Mouse (Mus musculus): ENCODE data around the gene Egln2.

Gene Egln2

DNA sequence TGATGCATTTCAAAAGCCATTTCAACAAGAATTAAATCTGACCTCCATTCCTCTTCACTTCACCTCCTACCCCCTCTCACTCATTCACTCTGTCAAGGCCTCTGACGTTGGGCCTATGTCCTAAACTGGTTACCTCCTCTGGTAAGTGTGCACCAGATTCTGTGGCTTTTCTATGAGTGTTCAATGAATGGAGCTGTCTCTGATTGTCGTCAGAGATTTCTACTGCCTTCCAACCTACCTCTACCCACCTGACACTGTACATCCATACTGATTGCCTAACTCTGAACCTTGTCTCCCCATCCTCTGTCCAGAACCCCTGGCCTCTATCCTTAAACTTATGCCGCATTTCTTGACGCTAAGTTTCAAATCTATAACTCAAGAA, 11.3 kb upstream of the Egln2 start:
- no peak for DNase-seq (ENCODE audit: low read depth, low spot score)

DNA sequence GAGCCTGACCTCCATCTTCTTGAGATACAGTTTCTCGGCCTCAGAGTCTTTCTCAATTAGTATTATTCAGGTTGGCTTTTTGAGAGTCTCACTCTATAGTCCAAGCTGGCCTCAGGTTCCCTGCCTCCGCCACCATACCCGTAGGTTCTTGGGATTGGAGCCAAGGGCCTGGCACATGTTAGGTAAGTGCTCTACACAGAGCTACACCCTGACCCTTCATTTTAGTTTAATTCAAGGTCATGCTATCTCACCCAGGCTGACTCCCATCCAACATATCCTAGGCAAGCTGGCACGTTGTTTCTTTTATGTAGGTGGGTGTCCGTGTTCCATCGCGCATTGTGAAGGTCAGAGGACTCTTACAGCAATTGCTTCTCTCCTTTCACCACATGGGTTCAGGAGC, 8.3 kb upstream of the Egln2 start:
- no peak for DNase-seq (ENCODE audit: low read depth, low spot score)

DNA sequence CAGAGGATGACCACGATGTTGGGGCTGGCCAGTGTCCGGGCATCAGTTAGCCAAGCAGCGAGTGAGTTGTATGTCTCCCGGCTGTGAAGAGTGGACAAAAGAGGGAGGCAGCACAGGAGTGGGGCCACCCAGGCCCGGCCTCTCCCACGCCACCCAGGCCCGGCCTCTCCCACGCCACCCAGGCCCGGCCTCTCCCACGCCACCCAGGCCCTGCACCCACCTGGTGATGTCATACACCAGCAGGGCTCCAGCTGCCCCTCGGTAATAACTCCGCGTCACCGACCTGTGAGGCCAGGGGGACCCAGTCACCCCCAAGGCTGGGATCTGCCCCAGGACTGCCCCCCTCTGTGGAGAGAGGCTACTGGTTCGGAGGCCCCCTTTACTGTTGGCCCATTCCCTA, 7.9 kb upstream of the Egln2 start:
- no peak for DNase-seq (ENCODE audit: low read depth, low spot score)

DNA sequence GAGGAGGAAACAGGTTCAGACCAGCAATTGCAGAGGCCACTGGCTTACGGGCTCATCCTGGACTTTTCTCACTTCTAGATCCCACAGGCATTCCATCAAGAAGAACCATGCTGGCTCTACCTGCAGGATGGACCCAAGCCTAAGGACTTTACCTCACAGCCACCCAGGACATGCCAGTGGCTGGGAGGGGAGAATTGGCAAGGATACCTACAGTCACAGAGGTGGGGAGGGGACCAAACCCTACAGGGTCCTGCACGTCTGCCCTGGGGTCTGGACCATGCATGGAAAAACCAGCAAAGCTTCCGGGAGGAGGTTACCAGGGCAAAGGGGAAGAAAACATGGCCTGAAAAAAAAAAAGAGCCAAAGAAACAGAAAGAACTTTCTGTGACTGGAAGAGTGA, 4.4 kb upstream of the Egln2 start:
- DNase-seq (ENCODE audit: low read depth, low spot score) = no peak

DNA sequence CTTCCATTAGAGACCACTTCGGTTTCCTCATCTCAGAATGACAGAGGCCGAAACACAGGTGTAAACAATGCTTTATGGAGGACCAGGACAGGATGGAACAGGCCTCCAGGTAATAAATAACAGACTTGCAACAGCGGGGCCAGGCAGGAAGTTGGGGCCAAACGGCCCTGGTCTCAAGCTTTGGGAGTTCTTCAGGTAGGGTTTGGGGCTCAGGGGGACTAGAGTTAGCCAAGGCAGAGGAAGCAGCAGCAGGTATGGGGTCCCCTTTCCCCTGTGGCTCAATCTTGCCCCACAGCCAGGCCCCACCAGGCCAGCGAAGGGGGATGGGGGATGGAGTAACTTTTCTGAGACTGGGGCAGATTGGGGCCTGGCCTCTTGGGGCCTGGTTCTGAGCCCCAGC, 1.8 kb upstream of the Egln2 start:
- DNase-seq (ENCODE audit: low read depth, low spot score) = no peak

DNA sequence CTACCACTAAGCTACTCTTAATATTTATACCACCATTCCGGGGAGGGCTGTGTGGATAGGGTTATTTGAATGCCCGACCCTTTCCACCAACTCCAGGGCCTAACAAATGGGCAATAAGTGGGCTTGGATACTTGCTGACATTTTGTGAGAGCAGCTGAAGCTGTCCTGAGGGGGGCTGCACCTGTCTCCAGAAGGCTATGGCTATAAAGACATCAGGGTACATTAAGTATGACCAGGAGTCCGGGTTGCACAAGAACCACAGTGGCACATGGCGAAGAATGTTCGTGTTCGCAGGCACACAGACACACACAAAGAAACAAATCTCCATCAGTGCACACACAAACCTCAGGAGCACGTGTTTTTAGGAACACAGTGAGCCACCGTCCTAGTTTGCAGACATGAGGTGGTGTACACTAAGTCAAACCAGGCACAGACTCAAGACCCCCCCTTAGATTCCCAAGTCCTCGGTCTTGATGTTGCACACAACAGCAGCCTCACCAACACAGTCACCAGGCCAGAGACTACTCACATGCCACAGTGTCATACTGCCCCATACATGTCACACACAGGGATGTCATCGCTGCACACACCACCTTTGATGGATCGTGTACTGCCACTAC, 983 bp upstream of the Egln2 start:
- DNase-seq (ENCODE audit: low read depth, low spot score) = no peak

DNA sequence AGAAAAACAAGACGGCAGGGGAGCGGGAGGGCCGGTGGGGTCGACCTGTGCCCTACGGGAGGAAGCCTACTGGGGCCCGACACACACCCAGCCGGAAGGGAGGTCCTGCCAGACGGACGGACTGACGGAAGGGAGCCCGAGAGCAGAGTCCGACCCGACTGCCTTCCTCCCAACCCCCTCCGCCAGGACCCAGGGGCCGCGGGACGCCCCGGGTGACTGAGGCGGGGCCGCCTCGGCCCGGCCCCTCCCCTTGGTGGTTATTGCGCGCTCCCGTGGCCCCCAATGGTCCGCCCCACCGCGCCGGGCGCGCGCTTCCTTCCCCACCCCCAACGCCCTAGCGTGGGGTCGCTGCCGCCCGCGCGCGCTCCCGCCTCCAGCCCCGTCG, 381 bp downstream of the Egln2 start:
- peak; percentile 89 for DNase-seq (ENCODE audit: low read depth, low spot score)

DNA sequence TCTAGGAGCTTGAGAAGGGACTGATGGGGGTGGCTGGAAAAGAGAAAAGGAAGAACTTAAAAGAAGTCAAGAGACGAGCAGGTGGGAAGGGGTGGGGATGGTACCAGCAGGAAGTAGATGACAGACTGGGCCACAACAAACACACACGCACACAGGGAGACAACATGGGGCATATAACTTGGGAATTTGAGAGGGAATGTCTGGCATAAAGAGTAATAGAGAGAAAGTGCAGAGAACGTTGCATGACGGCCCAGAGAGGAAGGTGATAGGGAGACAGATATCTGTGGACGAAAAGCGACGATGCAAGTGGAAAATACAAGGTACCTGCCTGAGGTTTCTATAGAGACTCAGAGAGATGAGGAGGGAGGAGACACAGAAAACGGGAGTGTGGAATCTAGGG, 906 bp downstream of the Egln2 start:
- DNase-seq (ENCODE audit: low read depth, low spot score) = no peak

DNA sequence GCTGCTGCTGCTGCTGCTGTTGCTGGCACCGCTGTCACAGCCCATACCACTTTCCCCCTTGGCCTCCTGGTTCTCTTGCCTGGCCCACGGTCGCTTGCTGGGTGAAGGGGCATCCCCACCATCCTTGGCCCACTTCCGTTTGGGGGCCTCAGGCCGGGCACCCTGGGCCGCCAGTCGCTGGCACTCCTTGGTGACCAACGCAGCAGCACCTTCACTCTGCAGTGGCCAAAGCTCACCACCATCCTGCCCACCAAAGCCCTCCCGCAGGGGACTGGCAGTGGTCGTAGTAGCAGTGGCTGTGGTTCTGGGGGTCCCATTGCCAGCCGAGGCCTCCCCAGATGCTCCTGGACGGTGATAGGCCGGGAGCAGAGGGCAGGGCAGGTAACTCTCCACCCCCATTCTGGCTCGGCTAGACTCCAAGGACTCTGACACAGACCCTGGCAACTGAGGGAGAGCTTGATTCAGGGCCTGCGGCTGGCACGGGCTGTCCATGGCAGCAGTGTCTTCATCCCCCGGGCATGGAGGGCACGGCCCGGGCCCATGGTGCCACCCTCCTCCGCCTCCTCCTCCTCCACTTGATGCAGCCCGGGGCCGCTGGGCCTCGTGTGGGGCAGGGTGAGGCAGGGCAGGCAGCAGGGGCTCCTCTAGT, 1.5 kb downstream of the Egln2 start:
- DNase-seq (ENCODE audit: low read depth, low spot score) = no peak

DNA sequence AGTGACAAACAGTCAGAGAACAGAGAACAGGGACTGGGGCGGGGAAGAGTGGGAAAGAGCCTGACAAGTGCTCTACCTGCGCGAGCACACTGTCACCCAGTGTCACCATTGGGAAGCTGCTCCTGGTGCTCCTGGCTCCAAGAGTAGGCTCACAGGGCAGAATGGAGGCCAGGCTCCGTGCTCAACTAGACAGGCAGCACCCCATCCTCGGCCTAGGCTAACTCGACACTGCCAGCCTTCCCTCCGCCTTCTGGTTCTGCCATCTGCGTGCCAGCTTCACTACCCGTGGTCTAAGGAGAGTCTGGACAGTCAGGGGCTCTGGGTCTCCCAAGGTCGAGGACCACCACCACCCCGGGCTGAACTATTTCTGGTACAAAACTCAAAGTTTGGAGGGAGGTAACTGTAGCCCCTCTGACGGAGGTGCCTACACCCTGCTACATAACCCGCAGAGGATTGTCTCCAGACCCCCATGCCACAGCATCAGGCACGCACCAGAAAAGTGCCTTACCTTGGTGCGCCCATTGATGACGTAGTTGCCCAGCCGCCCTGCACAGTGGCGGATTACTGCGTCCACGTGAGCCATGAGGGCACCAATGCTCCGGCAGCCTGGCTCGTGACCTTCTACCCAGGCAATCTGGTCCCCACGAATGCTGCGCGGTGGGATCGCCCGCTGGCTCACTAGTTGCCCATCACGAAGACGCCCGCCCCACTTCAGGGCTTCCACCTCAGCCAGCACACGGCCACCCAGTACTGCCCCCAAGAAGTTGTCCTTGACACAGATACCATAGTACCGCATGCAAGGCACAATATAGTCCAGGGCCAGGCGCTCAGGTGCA, 2.3 kb downstream of the Egln2 start:
- no peak for DNase-seq (ENCODE audit: low read depth, low spot score)

DNA sequence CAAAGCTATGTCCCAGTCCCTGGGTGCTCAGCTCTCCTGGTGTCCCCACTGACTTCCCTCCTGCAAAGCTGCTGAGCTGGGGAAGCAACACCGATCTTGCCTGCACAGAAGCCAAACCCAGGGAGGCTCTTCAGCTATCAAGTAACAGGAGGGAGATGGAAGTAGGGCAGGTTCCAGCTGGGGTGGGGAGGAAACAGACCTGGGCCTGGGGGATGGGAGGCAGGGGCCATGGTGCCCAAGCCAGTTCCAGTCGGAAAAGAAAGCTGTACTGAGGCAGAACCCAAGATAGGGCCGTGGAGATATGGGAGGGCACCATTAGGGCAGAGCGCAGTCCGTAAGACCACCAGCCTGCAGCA, 3.2 kb downstream of the Egln2 start:
- DNase-seq (ENCODE audit: low read depth, low spot score) = no peak

DNA sequence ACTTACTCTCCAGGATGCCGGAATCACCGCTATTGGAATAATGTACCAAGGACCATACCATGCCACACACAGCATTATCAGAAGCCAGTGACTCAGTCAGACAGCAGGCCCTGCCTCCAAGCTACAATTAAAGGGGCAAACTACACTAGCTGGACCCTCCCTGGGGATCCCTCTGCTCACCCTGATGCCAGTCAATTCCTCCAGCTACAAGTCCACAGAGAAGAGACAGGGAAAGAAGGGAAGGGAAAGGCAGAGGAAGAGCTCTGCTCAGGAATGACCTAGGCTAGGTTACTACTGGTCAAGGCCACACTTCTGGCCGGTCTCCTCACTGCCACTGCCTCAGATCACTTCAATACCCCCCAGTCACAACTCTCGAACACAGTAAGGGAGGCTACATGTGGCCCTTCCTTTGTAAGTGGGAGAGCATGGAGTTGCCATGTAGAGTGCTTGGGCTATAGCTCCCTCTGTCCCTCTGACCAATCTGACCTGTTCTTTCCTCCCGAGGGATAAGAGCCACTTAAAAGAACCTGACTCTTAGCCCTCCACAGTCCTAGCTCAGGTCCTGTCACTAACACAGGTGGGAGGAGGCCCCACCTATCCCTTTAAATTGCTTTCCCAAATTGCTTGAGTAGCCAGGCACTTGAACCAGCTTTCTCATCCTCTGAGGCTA, 3.7 kb downstream of the Egln2 start:
- no peak for DNase-seq (ENCODE audit: low read depth, low spot score)

DNA sequence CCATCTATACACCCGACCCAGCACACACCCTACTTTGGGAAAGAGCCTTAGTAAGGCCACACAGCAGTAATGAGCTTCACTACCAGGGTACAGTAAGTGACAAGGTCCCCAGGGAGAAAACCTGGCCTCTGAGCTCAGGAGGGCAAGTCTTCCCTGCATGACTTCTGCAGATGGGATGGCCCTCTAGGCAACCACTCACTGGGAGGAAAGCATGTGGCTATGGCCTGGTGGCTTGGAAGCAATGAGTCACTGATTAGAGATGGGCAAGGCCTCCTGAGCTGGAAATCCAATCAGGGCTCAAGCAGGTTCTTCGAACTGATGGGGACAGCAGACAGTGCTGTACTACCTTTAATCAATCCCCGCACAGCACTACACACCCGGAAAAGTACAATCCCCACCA, 4.9 kb downstream of the Egln2 start:
- DNase-seq (ENCODE audit: low read depth, low spot score) = no peak

DNA sequence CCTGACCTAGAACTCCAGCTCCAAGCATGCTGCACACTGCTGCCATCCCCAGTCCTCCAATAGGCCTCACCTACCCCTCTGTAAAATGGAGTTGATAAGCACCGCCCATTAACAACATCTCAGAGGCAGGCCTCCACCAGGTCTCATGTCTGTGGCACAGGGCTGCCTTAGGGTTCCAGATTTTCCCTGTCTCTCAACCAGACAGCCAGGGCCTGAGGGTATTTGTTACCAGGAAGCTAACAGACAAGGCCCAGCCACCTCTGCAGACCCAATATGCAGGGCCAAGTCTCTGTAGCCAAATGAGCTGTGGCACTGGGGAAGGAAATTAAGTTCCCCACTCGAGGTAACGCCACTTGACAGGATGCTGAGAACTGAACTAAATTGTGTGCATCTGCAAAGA, 5.7 kb downstream of the Egln2 start:
- no peak for DNase-seq (ENCODE audit: low read depth, low spot score)

DNA sequence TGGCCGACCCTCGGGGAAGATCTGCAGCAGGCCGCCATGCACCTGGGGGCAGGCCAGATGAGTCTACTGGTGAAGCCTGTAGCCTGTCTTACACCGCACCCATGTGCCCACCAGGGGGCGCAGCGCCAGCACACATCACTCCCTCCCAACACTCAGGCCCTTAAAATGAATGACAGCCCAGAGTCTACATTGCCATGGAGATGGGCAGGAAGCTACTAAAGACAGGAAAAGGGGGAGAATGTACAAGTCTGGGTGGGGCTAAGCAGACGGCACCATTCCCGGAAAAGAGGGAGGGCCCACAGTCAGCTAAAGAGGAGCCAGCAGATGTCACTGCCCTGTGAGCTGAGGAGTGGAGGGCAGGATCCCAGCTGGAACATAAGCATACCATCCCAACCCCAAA, 6.7 kb downstream of the Egln2 start:
- DNase-seq (ENCODE audit: low read depth, low spot score) = peak; percentile 93

DNA sequence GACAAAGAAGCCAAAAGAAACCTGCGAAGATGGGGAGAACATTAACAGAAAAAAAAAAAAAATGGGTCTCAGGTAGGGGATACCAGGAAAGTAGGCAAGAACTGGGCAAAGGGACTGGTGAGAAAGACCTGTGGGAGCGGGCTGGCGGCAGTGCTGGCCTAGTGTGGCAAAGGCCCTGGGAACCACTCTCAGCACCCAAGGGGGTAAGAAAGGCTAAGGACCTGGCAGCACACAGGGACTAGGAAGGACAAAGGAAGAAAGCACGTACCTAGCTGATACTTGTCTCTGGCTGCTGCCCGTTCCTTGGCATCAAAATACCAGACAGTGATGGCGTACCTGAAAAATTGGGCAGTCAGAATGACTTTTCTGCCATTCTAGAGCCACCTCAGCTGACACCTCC, 7.3 kb downstream of the Egln2 start:
- no peak for DNase-seq (ENCODE audit: low read depth, low spot score)

DNA sequence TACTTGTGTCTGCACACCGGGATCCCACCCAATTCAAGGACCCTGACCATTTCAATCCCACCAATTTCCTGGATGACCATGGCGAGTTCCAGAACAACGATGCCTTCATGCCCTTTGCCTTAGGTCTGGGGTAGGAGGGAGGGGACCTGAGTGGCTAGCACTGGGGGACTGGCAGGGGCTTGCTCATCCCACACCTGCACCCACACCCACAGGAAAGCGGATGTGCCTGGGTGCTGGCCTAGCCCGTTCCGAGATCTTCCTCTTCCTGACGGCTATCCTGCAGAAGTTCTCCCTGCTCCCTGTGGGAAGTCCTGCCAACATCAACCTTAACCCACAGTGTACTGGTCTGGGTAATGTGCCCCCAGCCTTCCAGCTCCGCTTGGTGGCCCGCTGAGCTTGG, 8.4 kb downstream of the Egln2 start:
- DNase-seq (ENCODE audit: low read depth, low spot score) = no peak

DNA sequence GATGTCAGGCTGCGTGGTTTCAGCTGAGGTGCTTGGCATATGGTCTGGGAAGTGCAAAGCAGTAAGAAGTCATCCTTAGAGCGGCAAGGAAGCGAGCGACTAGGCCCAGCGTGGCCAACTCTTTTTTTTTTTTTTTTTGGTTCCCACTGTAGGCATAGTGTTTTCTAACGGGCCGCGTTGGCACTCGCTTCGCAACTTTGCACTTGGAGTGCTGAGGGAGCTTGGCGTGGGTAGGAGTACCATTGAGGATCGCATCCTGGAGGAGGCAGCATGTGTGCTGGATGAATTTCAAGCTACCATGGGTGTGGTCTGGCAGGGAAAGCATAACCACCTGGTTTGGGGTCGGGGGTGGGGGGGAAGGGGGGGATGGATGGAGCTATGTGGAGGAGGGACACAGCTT, 10.6 kb downstream of the Egln2 start:
- no peak for DNase-seq (ENCODE audit: low read depth, low spot score)

DNA sequence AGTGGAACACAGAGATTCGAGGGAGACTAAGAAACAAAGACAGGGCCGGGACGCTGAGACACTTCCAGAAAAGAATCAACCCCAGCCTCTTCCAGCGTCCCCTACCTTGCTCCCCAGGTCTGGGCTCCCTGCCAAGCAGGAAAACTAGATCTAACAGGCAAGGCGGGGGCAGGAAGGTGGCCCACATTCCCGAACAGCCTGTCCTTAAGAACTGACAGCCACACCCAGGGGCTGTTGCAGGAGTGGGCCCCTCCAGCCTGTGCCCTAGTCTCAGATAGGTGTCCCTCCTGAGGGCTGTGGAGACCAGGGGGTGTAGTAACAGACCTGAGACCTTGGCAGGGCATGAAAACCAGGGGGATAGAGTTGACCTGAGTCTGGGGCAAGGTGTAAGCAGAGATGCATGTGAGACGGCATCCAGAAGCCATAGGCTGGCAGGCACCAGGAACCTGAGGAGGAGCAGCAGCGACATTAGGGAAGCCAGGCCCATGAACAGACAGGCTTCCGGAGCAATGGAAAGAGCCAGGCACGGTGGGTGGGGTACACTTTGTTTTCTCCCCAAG, 13.3 kb downstream of the Egln2 start, which contains the start of gene Cyp2t4:
Gene Cyp2t4 (plus strand): TSS at position 510 of the 560 bp plus-strand sequence.
- DNase-seq (ENCODE audit: low read depth, low spot score) = no peak

DNA sequence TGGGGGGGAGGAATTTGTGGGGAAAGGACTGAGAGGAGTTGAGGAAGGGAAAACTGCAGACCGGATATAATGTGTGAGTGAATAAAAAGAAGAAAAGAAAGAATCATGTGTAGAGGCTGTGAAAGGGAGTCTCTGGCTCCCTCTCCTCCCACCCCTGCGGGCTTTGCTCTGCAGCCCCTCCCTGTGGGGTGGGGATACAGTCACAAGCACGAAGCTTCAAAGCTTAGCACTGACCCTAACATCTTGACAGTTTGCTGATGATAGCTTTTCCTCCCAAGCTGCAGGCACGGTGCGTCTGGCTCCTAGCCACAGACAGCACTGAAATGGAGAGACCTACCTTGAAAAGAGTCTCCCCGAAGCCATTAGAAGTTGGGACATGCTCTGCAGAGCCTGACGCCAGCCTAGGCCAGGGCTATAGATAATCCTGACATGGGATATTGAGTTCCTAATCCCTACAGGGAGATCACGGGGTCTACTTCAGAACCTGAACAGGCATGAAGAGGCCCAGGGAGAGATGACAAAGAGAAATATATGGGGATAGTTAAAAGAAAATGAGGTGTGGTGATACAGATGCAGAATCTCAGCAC, 30.1 kb downstream of the Egln2 start:
- DNase-seq (ENCODE audit: low read depth, low spot score) = no peak

DNA sequence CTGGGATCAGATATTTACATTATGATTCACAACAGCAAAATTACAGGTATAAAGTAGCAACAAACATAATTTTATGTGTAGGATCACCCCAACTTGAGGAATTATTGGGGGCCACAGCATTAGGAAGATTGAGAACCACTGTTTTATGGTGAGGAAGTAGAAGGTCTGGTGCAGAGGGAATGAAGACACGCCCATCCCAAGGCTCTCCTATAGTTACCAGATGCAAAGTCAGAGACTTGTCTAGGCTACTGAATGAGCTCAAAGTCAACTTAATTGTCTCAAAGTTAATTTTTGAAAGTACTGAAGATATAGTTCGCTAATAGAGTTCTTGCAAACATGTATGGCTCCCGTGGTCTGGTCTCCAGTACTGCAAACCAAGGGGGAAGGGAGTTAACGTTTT, 32.8 kb downstream of the Egln2 start:
- no peak for DNase-seq (ENCODE audit: low read depth, low spot score)

DNA sequence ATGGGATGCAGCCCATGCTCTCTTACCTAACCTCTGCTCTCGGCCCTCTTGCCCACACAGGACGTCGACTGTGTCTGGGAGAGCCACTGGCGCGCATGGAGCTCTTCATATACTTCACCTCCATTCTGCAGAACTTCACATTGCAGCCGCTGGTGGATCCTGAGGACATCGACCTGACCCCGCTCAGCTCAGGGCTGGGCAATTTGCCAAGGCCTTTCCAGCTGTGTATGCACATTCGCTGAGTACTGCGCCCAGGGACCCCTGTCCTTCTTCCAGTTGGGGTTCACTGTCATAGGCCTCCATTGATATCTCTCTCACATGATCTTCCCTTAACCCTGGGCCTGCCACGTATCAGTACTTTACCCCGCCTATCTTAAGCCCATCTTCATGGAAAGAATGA, 33.4 kb downstream of the Egln2 start:
- no peak for DNase-seq (ENCODE audit: low read depth, low spot score)
